Mouse (Mus musculus) splenic B cell, adult 2 months (primary cell): ENCODE results near the gene Gm20605.

Experiments used
- DNase-seq: peaks from one replicate; pipeline ENCODE4 v3.0.0-alpha.2; 2011; ENCODE audit warnings: low read depth, low spot score
- H3K27me3 ChIP-seq: 2 replicates; pipeline ENCODE4 v1.6.1; 2012; ENCODE audit warnings: mild to moderate bottlenecking, low read length, moderate library complexity, mixed read lengths; ENCODE audit not compliant: control insufficient read depth, poor library complexity, insufficient read depth, severe bottlenecking
- H3K36me3 ChIP-seq: 2 replicates; pipeline ENCODE4 v1.6.1; 2012; ENCODE audit warnings: mild to moderate bottlenecking, low read length, moderate library complexity, mixed read lengths; ENCODE audit not compliant: control insufficient read depth, poor library complexity, insufficient read depth, severe bottlenecking

Gm20605 gene

GRCm38 (mm10) chr5:137628498-137629305, at the start of gene Gm20605, which contains the start of the genes Fbxo24 and Lrch4:
Gene Gm20605, plus strand, starts transcription at chr5:137629175.
Gene Fbxo24, minus strand, starts transcription at chr5:137629002.
Gene Lrch4, plus strand, starts transcription at chr5:137629121.
- peak; percentile 100 for DNase-seq
- H3K27me3 ChIP-seq, result no peaks in the 10 kb centered on the region

DNA sequence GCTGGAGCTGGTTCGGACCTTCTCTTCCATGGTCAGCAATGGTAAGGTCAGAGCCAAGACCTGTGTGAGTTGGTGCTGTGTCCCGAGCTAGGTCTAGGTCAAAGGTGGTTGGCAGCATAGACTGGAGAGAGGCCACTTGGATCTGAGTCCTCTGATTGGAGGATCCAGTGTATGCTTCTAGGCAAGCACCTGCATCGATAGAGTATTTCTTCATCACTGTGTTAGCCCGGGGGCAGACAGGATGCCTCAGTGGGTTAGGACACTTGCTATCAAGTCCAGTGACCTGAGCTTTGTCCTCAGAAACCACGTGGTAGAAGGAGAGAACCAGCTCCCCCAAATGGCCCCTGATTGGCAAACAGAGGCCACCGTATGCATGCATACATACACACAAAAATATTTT, 48.7 kb upstream of the Gm20605 start:
- Histone ChIP-seq H3K36me3 (no peaks in the 10 kb centered on the region), H3K27me3 (no peaks in the 10 kb centered on the region)
- no peak for DNase-seq

More at GRCm38 (mm10) chr5:137628498-137629305, at the start of gene Gm20605, which contains the start of the genes Fbxo24 and Lrch4:
- H3K36me3 ChIP-seq, result no peaks in the 10 kb centered on the region; the same call in none of the 2 replicates

- no peak for DNase-seq
- H3K36me3 ChIP-seq, result no peaks in the 10 kb centered on the region
Observed at GRCm38 (mm10) chr5:137582702-137583101, 46.3 kb upstream of the Gm20605 start.

GRCm38 (mm10) chr5:137583670-137584169, 45.3 kb upstream of the Gm20605 start:
- no peaks in the 10 kb centered on the region for H3K36me3 ChIP-seq
- no peaks in the 10 kb centered on the region for H3K27me3 ChIP-seq
- DNase-seq, result no peak

More at GRCm38 (mm10) chr5:137582702-137583101, 46.3 kb upstream of the Gm20605 start:
- no peaks in the 10 kb centered on the region for H3K27me3 ChIP-seq

DNA sequence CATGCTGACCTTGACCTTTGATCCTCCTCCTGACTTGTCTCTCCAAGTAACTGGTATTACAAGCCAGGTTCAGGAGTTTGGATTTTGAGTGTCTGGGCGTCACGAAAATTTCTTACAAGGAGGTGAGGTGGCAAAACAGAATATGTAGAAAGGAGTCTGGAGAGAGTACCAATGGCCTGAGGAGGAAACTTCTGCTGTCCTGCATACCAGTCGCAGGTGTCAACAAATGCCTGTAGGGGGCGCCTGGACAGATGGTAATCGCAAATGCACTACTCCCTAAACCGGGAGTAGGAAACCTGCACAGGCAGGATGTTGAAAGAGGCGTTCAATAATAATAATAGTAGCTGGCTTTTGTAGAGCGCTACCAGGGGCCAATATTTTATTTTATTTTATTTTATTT, 44.0 kb upstream of the Gm20605 start:
- no peaks in the 10 kb centered on the region for H3K27me3 ChIP-seq
- peak; percentile 80 for DNase-seq

DNA sequence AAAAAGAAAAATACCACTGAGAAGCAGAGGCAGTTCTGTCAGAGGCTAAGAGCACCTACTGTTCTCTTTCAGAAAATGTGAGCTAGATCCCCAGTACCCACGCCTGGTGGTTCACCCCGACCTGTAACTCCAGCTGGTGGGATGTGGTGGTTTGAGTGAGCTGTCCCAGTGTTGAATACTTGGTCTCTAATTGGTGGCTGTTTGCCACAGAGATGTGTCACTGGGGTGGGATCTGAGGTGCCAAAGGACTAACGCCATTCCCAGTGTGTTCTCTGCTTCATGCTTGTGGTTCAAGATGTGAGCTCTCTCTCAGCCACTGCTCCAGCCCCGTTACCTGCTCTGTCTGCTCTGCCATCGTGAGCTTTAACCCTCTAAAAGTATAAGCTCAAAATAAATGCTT, 38.5 kb upstream of the Gm20605 start:
- no peak for DNase-seq
- Histone ChIP-seq H3K36me3 (no peaks in the 10 kb centered on the region), H3K27me3 (no peaks in the 10 kb centered on the region)

More for the DNA sequence above, 44.0 kb upstream of the Gm20605 start:
- no peaks in the 10 kb centered on the region for H3K36me3 ChIP-seq

DNA sequence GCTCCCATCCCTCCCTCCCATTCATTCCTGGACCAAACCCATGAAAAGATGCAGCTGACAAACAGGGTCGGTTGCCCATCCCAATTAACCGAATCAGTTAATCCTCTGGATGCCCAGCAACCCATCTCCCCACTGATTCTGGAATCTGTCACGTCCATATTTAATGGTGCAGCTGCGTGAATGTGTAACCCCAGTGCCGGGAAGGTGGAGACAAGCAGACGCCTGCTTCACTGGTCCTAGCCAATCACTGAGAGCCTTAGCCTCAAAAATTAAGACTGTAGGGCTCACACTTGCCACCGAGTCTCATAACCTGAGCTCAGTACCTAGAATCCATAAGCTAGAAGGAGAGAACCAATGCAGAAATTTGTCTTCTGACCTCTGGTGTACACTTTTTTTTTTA, 33.1 kb upstream of the Gm20605 start:
- H3K36me3 ChIP-seq, result no peaks in the 10 kb centered on the region
- DNase-seq, result no peak
- no peaks in the 10 kb centered on the region for H3K27me3 ChIP-seq

DNA sequence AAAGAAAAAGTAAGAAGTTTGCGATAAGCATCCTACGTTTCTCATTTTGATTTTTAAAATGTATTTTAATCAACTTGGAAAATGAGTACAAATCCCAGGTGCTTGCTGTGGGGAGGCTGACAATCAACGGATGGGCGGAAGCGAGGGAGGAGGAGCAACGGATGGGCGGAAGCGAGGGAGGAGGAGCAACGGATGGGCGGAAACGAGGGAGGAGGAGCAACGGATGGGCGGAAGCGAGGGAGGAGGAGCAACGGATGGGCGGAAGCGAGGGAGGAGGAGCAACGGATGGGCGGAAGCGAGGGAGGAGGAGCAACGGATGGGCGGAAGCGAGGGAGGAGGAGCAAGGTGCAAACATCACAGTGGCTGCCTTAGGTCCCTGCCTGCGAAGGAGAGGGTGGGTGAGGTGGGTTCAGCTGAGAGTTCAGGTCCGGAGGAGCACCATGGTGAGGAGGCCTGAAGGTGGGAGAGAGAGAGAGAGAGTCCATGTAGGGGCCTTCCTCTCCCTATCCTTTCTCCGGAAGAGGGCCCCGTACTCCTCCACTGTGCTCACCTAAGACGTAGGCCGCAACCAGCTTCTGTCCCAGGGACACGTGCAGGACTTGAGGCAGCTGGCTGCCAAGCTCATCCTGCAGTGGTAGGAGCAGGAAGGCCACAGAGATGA, 32.2 kb upstream of the Gm20605 start:
- no peaks in the 10 kb centered on the region for H3K36me3 ChIP-seq
- H3K27me3 ChIP-seq, result no peaks in the 10 kb centered on the region
- DNase-seq, result peak; percentile 89

- DNase-seq, result no peak
- no peaks in the 10 kb centered on the region for H3K36me3 ChIP-seq
- H3K27me3 ChIP-seq, result no peaks in the 10 kb centered on the region
Observed at GRCm38 (mm10) chr5:137597625-137598024, 31.4 kb upstream of the Gm20605 start.

GRCm38 (mm10) chr5:137598100-137598826, 30.7 kb upstream of the Gm20605 start:
- DNase-seq, result no peak
- H3K36me3 ChIP-seq, result no peaks in the 10 kb centered on the region
- H3K27me3 ChIP-seq, result no peaks in the 10 kb centered on the region

- Histone ChIP-seq H3K27me3 (no peaks in the 10 kb centered on the region), H3K36me3 (no peaks in the 10 kb centered on the region)
- DNase-seq, result no peak
Observed at GRCm38 (mm10) chr5:137599600-137599999, 29.4 kb upstream of the Gm20605 start.

GRCm38 (mm10) chr5:137600281-137600618, 28.7 kb upstream of the Gm20605 start:
- DNase-seq, result no peak
- no peaks in the 10 kb centered on the region for H3K36me3 ChIP-seq
- H3K27me3 ChIP-seq, result no peaks in the 10 kb centered on the region

- DNase-seq, result peak; percentile 98
- H3K27me3 ChIP-seq, result no peaks in the 10 kb centered on the region
- H3K36me3 ChIP-seq, result no peaks in the 10 kb centered on the region
Observed at GRCm38 (mm10) chr5:137600619-137601364, 28.2 kb upstream of the Gm20605 start, which contains the start of gene Mospd3. Gene Mospd3, minus strand, starts transcription at chr5:137601058.

DNA sequence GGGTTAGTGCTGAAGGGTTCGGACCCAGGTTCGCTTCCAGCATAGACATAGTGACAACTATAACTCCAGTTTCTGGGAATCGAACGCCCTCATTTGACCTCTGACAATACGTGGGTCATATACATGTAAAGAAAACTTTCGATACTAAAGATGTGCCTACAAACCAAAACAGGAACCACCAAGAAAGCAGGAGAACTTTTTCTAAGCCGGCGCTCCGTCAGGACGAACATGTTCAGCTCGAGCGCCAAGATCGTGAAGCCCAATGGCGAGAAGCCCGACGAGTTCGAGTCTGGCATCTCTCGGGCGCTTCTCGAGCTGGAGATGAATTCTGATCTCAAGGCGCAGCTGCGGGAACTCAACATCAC, 27.6 kb upstream of the Gm20605 start:
- H3K36me3 ChIP-seq, result no peaks in the 10 kb centered on the region
- no peak for DNase-seq
- no peaks in the 10 kb centered on the region for H3K27me3 ChIP-seq
